Mouse (Mus musculus): ENCODE results near the gene Uggt1.

Gene Uggt1

GRCm38 (mm10) chr1:36114844-36115243, 129.7 kb downstream of the Uggt1 start:
- DNase-seq (ENCODE audit: low read depth), result no peak

DNA sequence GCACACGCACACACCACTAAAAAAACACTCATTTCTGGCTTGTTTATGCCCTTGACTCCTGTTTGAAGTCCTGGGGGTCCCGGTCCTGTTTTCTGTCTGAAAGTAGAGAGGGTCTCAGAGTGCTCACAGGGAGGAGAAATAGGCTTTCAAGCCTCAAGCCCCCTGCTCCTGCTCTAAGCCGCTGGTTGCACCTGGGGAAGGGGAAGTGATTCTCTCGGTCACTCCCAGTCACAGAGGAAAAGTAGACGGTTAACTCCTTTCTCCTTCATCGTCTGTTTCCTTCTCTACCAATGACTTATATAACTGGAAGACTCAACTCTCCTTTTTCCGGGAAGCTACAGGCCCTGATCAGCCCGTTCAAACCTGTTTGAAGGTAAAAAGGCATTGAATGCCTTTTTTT, 130.8 kb downstream of the Uggt1 start:
- no peak for DNase-seq (ENCODE audit: low read depth)

DNA sequence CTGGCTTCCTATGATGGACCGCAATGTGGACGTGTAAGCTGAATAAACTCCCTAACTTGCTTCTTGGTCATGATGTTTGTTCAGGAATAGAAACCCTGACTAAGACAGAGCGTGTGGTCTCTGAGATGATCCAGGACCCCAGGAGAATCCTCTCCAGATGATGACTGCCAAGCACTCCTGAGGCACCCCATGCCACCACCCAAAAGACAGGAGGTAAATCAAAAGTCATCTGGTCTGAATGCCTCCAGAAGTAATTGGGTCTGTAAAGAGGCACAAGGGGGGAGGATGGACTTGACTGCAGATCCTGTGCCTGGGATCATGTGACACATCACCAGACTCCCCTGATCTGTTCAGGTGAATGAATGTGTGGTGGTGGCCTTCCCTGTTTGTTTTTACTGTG, 131.9 kb downstream of the Uggt1 start:
- no peak for DNase-seq (ENCODE audit: low read depth)

DNA sequence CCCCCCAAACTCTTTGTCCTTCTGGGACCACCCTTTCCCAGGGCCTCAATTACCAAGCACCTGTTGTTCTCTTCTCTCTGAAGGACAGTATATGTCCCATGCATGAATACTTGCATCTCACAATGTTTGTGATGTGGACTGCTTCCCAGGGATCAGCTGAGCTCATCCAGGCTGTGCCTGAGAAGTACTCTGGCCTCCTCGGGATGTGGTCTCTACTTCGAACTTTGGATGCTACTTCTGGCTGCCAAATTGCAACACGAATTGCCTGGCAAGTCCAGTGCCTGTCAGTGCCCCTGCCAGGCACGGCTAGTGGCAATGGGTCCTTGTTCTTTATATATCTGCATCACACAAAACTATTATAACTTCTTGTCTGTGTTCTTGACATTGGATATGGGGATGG, 134.5 kb downstream of the Uggt1 start:
- DNase-seq (ENCODE audit: low read depth), result no peak

GRCm38 (mm10) chr1:36105917-36106706, 138.4 kb downstream of the Uggt1 start:
- DNase-seq (ENCODE audit: low read depth), result no peak

DNA sequence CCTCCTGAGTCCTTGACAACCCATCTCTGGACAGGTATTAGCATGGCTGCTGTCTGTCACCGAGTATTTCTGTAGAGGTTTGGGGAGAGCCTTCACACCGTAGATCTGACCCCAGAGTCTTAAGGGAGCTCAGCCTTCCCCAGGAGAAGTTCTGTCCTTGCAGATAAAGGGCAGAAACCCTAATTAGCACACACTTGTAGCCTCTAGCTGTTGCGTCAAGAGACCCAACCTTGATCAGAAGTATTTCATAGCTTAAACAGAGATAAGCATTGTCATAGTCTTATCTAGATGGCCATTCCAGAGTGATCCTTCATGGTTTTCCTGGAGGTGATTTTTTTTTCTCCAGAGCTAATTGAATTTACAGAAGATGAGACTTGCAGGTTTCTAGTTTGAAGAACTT, 144.1 kb downstream of the Uggt1 start:
- no peak for DNase-seq (ENCODE audit: low read depth)

DNA sequence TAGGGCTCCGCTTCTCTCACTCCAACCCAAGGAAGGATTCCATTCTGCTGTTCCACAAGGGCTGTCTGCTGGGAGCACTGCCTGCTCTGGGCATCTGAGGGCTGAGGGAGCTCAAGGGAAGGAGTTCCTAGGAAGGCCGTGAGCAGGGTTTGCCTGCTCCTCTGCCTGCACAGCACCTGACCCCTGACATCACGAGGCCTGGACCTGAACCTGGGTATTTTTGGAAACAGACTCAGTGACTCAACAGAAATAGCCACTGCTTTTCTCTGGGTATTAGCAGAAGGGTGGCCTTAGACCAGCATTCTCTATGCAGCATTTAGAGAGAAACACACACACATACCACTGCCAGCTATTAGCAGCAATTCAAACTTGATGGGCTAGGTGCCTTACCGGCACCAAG, 146.1 kb downstream of the Uggt1 start:
- no peak for DNase-seq (ENCODE audit: low read depth)

DNA sequence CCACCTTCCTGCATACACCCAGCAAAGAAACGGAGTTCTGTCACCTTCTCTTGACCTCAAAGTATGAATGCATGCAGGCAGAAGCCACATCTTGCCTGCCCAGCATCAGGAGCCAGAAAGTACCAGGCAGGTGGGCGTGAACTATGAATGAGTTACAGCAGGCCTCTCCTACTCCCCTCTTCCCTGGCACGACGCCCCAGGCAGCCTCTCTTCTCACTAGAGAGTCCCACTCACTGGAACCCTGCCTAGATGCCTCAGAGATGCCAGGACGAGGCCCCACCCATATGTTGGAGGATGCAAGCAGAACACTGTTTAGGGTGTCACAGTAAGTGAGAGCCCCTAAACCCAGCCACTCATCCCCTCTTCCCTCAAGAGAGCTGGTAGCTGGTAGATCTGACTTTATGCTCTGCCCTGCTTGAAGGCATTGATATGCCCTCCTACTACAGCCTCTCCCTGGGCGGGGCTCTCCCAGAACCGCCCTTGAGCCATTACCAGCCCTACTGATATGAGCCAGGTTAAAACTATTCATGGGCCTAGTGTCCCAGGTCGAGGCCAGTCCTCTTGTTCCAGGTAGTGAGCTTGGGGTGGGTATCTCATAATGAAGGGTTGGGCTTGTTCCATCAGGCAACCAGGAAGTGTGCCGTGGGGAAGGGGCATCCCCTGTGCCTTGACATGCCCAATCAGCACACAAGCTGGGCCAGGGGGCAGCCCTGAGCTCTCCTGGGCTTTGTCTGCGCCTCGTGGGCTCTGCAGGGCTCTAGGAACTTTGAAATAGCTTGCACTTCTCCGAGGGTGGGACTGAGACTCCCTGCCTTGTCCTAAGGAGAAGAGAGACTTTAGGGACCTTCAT, 148.9 kb downstream of the Uggt1 start:
- no peak for DNase-seq (ENCODE audit: low read depth)

GRCm38 (mm10) chr1:36093741-36094140, 150.8 kb downstream of the Uggt1 start:
- DNase-seq (ENCODE audit: low read depth), result no peak

- DNase-seq (ENCODE audit: low read depth), result no peak
Observed at GRCm38 (mm10) chr1:36091246-36091645, 153.3 kb downstream of the Uggt1 start.

DNA sequence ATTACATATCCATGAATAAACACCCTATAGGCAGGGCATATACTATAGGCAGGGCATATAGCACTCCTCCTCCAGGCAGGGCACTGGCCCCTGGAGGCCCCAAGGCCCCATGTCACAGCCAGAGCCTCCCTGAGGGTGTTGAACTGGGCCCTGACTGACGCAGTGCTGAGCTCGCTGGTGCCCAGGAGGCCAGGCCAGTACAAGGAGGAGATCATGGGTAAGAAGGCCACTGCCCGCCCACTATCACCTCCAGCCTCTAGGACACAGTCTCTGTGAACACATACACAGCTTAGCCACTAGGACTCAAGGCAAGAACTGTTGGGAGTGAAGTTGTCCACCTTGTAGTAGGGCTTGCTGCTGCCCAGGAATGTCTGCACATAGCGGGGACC, 153.8 kb downstream of the Uggt1 start:
- no peak for DNase-seq (ENCODE audit: low read depth)
